Mouse (Mus musculus) forebrain, embryonic 13.5 days (tissue): ENCODE data around the gene Cyp4f18. TPM values are rescaled to one million over a fixed set of nuclear protein-coding genes. Genes with fewer than 3 reads are reported as not detected.
"Not testable (repeated sequence)": the region's sequence is repeated elsewhere in the genome, so short reads cannot be mapped to it uniquely, and the experiment has no call there.

Experiments
- ATAC-seq: fragments of 200-750 bp; cut with Nextera tagmentation; 2 replicates; pipeline ENCODE4 v1.8.0; 2017
- H3K27ac ChIP-seq: fragments of 300-500 bp; sonication (generic); 2 replicates; pipeline ENCODE4 v1.5.1; 2015; ENCODE audit warnings: inconsistent platforms, mild to moderate bottlenecking, moderate library complexity
- H3K27me3 ChIP-seq: fragments of 300-500 bp; sonication (generic); 2 replicates; pipeline ENCODE4 v1.6.1; 2015; ENCODE audit warnings: mild to moderate bottlenecking, inconsistent platforms
- H3K36me3 ChIP-seq: fragments of 300-500 bp; sonication (generic); 2 replicates; pipeline ENCODE4 v1.6.1; 2015; ENCODE audit warnings: mild to moderate bottlenecking, inconsistent platforms; ENCODE audit not compliant: poor library complexity, severe bottlenecking
- H3K4me1 ChIP-seq: fragments of 300-500 bp; sonication (generic); 2 replicates; pipeline ENCODE4 v1.6.1; 2015; ENCODE audit warnings: inconsistent platforms
- H3K4me2 ChIP-seq: fragments of 300-500 bp; sonication (generic); 2 replicates; pipeline ENCODE4 v1.6.1; 2015; ENCODE audit warnings: inconsistent platforms, mild to moderate bottlenecking, moderate library complexity
- H3K4me3 ChIP-seq: fragments of 300-500 bp; sonication (generic); 2 replicates; pipeline ENCODE4 v1.5.1; 2015; ENCODE audit warnings: mild to moderate bottlenecking, inconsistent platforms
- H3K9ac ChIP-seq: fragments of 300-500 bp; sonication (generic); 2 replicates; pipeline ENCODE4 v1.6.1; 2015; ENCODE audit warnings: mild to moderate bottlenecking, inconsistent platforms
- H3K9me3 ChIP-seq: fragments of 300-500 bp; sonication (generic); replicated peaks from 2 replicates; pipeline ENCODE4 v1.6.1; 2016; ENCODE audit warnings: inconsistent platforms
- WGBS: fragments of 180-500 bp; shearing (Covaris S2); methylation state at CpG from one replicate; pipeline ENCODE4 v1.1.7; 2015; 5-methylcytosine and 5-hydroxymethylcytosine counted together
- polyA plus RNA-seq: library from polyadenylated mRNA; unstranded; fragments of >200 nt; fragmentation: Nextera tagmentation; extraction: Ambion mirVana; gene quantifications from 2 replicates; pipeline ENCODE4 v1.2.1, GENCODE M21; 2015

The Cyp4f18 gene
- polyA plus RNA-seq, result 0.57 and 0.84 TPM in 2 replicates

GRCm38 (mm10) chr8:72009473-72009872, at the start of gene Cyp4f18:
Gene Cyp4f18 (minus strand): TSS chr8:72009626.
- no peak within 1 kb of the TSS for H3K4me3 ChIP-seq
- WGBS, result 76% methylated on average over 3 of the region's 3 CpGs
- H3K4me2 ChIP-seq, result no peak within 1 kb of the TSS
- no peaks in the 10 kb centered on the region; the same call in 1 of the 2 replicates for H3K27me3 ChIP-seq
- no peak for ATAC-seq
- H3K9ac ChIP-seq, result no peak within 1 kb of the TSS
- no peaks in the 10 kb centered on the region for H3K9me3 ChIP-seq
- no peak within 1 kb of the TSS for H3K27ac ChIP-seq
- no peaks in the 10 kb centered on the region for H3K4me1 ChIP-seq
- no peaks in the 10 kb centered on the region for H3K36me3 ChIP-seq

- not testable (repeated sequence) for H3K4me2 ChIP-seq, H3K4me1 ChIP-seq, H3K27ac ChIP-seq, H3K9ac ChIP-seq, H3K27me3 ChIP-seq, ATAC-seq, H3K36me3 ChIP-seq, H3K9me3 ChIP-seq, H3K4me3 ChIP-seq
- 93% methylated on average over 3 of the region's 4 CpGs for WGBS
Observed at GRCm38 (mm10) chr8:72057643-72058042, 48.2 kb upstream of the Cyp4f18 start.

- not testable (repeated sequence) for H3K27ac ChIP-seq, H3K4me3 ChIP-seq, H3K4me1 ChIP-seq, H3K27me3 ChIP-seq, H3K9ac ChIP-seq, H3K36me3 ChIP-seq, H3K9me3 ChIP-seq, ATAC-seq, H3K4me2 ChIP-seq
Observed at GRCm38 (mm10) chr8:72054633-72055032, 45.2 kb upstream of the Cyp4f18 start.

GRCm38 (mm10) chr8:72042493-72042892, 33.1 kb upstream of the Cyp4f18 start:
- H3K4me1 ChIP-seq, result no peaks in the 10 kb centered on the region
- H3K4me2 ChIP-seq, result no peak overlapping the region
- 84% methylated on average over 1 of the region's 1 CpGs for WGBS
- no peaks in the 10 kb centered on the region for H3K27me3 ChIP-seq
- ATAC-seq, result no peak
- no peaks in the 10 kb centered on the region for H3K9me3 ChIP-seq
- no peak overlapping the region for H3K27ac ChIP-seq
- H3K9ac ChIP-seq, result no peak overlapping the region
- no peaks in the 10 kb centered on the region for H3K36me3 ChIP-seq
- H3K4me3 ChIP-seq, result no peak overlapping the region

- 80% methylated on average over 4 of the region's 4 CpGs for WGBS
- not testable (repeated sequence) for H3K27me3 ChIP-seq, H3K9me3 ChIP-seq, H3K4me2 ChIP-seq, H3K9ac ChIP-seq, ATAC-seq, H3K4me3 ChIP-seq, H3K27ac ChIP-seq, H3K36me3 ChIP-seq, H3K4me1 ChIP-seq
Observed at GRCm38 (mm10) chr8:72040918-72041317, 31.5 kb upstream of the Cyp4f18 start, which contains the start of gene Olfr372. Gene Olfr372 (plus strand): TSS chr8:72041218.

- not testable (repeated sequence) for H3K4me2 ChIP-seq, H3K4me3 ChIP-seq, H3K9ac ChIP-seq, H3K9me3 ChIP-seq, ATAC-seq, H3K27ac ChIP-seq, H3K27me3 ChIP-seq, H3K36me3 ChIP-seq, H3K4me1 ChIP-seq
- 46% methylated on average over 4 of the region's 4 CpGs for WGBS
Observed at GRCm38 (mm10) chr8:72032926-72033325, 23.5 kb upstream of the Cyp4f18 start.

- H3K9me3 ChIP-seq, H3K9ac ChIP-seq, H3K27ac ChIP-seq, H3K27me3 ChIP-seq, H3K36me3 ChIP-seq, H3K4me1 ChIP-seq, H3K4me3 ChIP-seq, H3K4me2 ChIP-seq, ATAC-seq: not testable (repeated sequence)
- 7% methylated on average over 5 of the region's 9 CpGs for WGBS
Observed at GRCm38 (mm10) chr8:72024886-72025285, 15.5 kb upstream of the Cyp4f18 start.

GRCm38 (mm10) chr8:72019816-72020215, 10.4 kb upstream of the Cyp4f18 start:
- Histone ChIP-seq H3K27ac (no peak overlapping the region), H3K4me1 (no peaks in the 10 kb centered on the region), H3K9ac (no peak overlapping the region), H3K4me3 (no peak overlapping the region), H3K9me3 (no peaks in the 10 kb centered on the region), H3K27me3 (no peaks in the 10 kb centered on the region), H3K36me3 (no peaks in the 10 kb centered on the region), H3K4me2 (no peak overlapping the region)
- 56% methylated on average over 2 of the region's 2 CpGs for WGBS
- no peak for ATAC-seq

GRCm38 (mm10) chr8:72019022-72019421, 9.6 kb upstream of the Cyp4f18 start:
- WGBS, result 83% methylated on average over 1 of the region's 1 CpGs
- not testable (repeated sequence) for ATAC-seq, H3K27me3 ChIP-seq

GRCm38 (mm10) chr8:72018141-72018540, 8.7 kb upstream of the Cyp4f18 start:
- no peak overlapping the region for H3K9ac ChIP-seq
- ATAC-seq, result no peak
- H3K4me2 ChIP-seq, result no peak overlapping the region
- H3K36me3 ChIP-seq, result no peaks in the 10 kb centered on the region
- H3K4me1 ChIP-seq, result no peaks in the 10 kb centered on the region
- WGBS, result 80% methylated on average over 2 of the region's 2 CpGs
- no peaks in the 10 kb centered on the region for H3K9me3 ChIP-seq
- H3K27ac ChIP-seq, result no peak overlapping the region
- no peaks in the 10 kb centered on the region for H3K27me3 ChIP-seq
- H3K4me3 ChIP-seq, result no peak overlapping the region

More at GRCm38 (mm10) chr8:72019022-72019421, 9.6 kb upstream of the Cyp4f18 start:
- H3K9me3 ChIP-seq, H3K27ac ChIP-seq, H3K4me1 ChIP-seq, H3K36me3 ChIP-seq, H3K4me2 ChIP-seq, H3K4me3 ChIP-seq, H3K9ac ChIP-seq: not testable (repeated sequence)

- ATAC-seq, H3K36me3 ChIP-seq, H3K4me2 ChIP-seq, H3K4me1 ChIP-seq, H3K9me3 ChIP-seq, H3K27me3 ChIP-seq, H3K4me3 ChIP-seq, H3K27ac ChIP-seq, H3K9ac ChIP-seq: not testable (repeated sequence)
- 66% methylated on average over 2 of the region's 2 CpGs for WGBS
Observed at GRCm38 (mm10) chr8:72017339-72017738, 7.9 kb upstream of the Cyp4f18 start.

- H3K9ac ChIP-seq, H3K36me3 ChIP-seq, H3K27me3 ChIP-seq, H3K4me3 ChIP-seq, H3K4me2 ChIP-seq, H3K9me3 ChIP-seq, H3K4me1 ChIP-seq, H3K27ac ChIP-seq, ATAC-seq: not testable (repeated sequence)
- 69% methylated on average over 6 of the region's 6 CpGs for WGBS
Observed at GRCm38 (mm10) chr8:72013506-72014228, 4.2 kb upstream of the Cyp4f18 start.

- 73% methylated on average over 3 of the region's 3 CpGs for WGBS
- H3K9ac ChIP-seq, result no peak overlapping the region
Observed at GRCm38 (mm10) chr8:72008134-72008641, 1.2 kb downstream of the Cyp4f18 start.

More at GRCm38 (mm10) chr8:72008134-72008641, 1.2 kb downstream of the Cyp4f18 start:
- H3K9me3 ChIP-seq, result no peaks in the 10 kb centered on the region
- no peaks in the 10 kb centered on the region; the same call in 1 of the 2 replicates for H3K27me3 ChIP-seq
- no peak overlapping the region for H3K4me3 ChIP-seq
- H3K4me2 ChIP-seq, result no peak overlapping the region
- no peak for ATAC-seq
- no peaks in the 10 kb centered on the region for H3K4me1 ChIP-seq
- no peak overlapping the region for H3K27ac ChIP-seq
- no peaks in the 10 kb centered on the region for H3K36me3 ChIP-seq
